Mouse (Mus musculus) T-helper 1 cell (primary cell): Measurements from ENCODE around the gene Zfp692.

Source experiments
- in situ Hi-C: fragments of 300-600 bp; cut with MboI, MseI; formaldehyde crosslinking; loops from one replicate; pipeline ENCODE4 v1.15.1; 2025; ENCODE audit warnings: high pct_unique_total_duplicates

The Zfp692 gene

GRCm38 (mm10) chr11:58307411-58308080, 677 bp downstream of the Zfp692 start:
- in situ Hi-C loops: no loop called here

- in situ Hi-C loops: no loop called here
These were observed 1.8 kb downstream of the Zfp692 start for GRCm38 (mm10) chr11:58308661-58309060.

DNA sequence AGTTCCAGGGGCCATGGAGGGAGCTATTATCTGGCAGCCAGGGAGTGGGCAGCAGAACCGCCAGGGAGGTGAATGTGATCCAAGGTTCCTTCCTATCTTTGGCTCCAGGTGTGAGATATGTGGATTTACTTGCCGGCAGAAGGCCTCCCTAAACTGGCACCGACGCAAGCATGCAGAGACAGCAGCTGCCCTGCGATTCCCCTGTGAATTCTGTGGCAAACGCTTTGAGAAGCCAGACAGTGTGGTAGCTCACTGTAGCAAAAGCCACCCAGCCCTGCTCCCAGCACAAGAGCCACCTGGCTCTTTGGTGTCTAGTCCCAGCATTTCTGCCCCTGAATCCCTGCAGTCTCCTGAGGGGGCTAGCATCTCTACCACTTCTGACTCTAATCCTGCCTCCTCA, 7.2 kb downstream of the Zfp692 start:
- in situ Hi-C loops: no loop called here

GRCm38 (mm10) chr11:58315536-58316168, 8.8 kb downstream of the Zfp692 start:
- in situ Hi-C loops: no loop called here

- in situ Hi-C loops: no loop called here
These were observed 9.5 kb downstream of the Zfp692 start for GRCm38 (mm10) chr11:58316344-58316743.

DNA sequence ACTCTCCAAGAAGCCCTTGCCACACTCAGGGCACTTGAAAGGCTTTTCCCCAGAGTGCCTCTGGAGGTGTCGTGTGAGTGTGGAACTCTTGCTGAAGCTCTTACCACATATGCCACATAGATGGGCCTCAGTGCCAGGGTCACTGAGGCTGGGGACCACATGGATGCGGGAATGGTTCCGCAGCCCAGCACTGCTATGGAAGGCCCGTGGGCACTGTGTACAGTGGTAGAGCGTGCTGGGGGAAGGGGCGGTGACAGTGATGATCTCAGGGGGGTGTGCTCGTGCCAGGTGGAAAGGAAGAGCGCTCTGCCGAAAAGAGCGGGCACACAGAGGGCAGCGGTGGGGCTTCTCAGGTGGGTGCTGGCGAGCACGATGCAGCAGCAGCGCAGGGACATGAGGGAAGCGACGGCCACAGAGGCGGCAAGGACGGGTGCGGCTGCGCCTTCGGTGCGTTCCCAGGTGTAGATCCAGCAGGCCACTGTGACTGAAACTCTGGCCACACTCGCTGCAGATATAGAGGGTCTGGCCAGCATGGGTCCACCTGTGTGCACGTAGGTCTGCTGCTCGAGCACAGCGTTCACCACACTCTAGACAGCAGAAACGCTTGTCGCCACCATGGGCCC, 10.0 kb downstream of the Zfp692 start:
- in situ Hi-C loops: no loop called here

DNA sequence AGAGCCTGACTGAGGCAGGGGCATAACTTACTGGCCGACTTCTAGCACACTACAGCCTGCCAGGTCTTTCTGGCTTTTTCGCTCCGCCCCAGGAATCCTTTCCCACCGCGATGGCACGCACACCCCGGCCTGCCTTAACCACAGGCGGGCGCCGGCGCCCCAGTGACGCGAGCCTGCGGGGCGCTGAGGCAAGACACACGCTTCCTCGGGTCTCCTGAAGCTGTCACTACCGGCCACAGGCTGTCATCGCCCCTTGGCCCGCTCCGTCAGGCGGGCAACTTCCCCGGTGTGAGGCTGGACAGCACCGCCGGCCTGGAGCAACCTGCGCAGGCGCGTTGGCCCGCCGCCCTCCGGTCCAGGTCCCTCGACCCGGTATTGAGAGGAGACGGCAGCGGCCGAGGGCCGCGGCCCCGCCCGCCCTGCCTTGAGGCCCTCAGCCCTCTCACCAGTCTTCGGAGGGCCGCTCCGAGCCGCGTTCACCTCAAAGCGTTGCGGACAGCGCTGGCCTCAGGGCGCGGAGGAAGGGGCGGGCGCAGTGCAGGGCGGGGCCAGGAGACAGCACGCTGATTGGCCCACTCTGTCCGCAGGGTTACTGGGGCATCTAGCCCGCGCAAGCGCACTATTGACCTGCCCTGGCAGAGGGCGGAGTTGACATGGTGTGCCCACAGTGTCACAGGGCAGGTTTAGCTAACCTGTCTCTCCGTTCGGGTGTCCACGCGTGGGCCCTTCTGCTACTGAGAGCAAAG, 16.1 kb downstream of the Zfp692 start:
- in situ Hi-C loops: no loop called here

- in situ Hi-C loops: no loop called here
These were observed 16.9 kb downstream of the Zfp692 start for GRCm38 (mm10) chr11:58323570-58324340.

- in situ Hi-C loops: no loop called here
These were observed 17.9 kb downstream of the Zfp692 start for GRCm38 (mm10) chr11:58324614-58325229.

GRCm38 (mm10) chr11:58326781-58327180, 19.9 kb downstream of the Zfp692 start:
- in situ Hi-C loops: no loop called here

DNA sequence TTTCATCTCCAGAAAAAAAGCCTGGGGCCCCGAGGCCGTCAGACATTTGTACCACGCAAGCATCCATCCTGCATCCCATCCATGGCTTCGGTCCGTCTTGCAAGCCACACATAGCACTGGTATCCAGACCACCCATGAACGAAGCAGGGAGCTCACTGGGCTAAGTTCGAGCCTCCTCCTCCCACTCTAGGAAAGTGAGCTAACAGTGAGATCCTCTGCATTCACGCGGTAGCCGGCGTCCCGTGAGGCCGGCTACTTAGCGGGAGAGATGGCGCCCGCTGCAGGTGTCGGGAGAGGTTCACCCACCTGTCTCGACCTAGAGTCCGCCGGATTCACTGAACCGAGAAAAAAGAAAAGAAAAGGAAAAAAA, 23.0 kb downstream of the Zfp692 start:
- in situ Hi-C loops: loop anchor here (10.0 kb wide), 1 partner anchor 755 kb away; no protein-coding TSS in a partner anchor

GRCm38 (mm10) chr11:58330276-58331148, 23.6 kb downstream of the Zfp692 start, which contains the start of the genes Zfp672 and Sh3bp5l:
Zfp672 (minus strand) TSS chr11:58330339.
Sh3bp5l (plus strand) TSS chr11:58330724.
- in situ Hi-C loops: loop anchor here (10.0 kb wide), 1 partner anchor 756 kb away; no protein-coding TSS in a partner anchor

- in situ Hi-C loops: loop anchor here (10.0 kb wide), 1 partner anchor 756 kb away; no protein-coding TSS in a partner anchor
These were observed 24.3 kb downstream of the Zfp692 start for GRCm38 (mm10) chr11:58331149-58331495.

GRCm38 (mm10) chr11:58331546-58331945, 24.7 kb downstream of the Zfp692 start:
- in situ Hi-C loops: loop anchor here (10.0 kb wide), 1 partner anchor 757 kb away; no protein-coding TSS in a partner anchor

- in situ Hi-C loops: loop anchor here (10.0 kb wide), 1 partner anchor 760 kb away; no protein-coding TSS in a partner anchor
These were observed 27.9 kb downstream of the Zfp692 start for GRCm38 (mm10) chr11:58334746-58335145.

DNA sequence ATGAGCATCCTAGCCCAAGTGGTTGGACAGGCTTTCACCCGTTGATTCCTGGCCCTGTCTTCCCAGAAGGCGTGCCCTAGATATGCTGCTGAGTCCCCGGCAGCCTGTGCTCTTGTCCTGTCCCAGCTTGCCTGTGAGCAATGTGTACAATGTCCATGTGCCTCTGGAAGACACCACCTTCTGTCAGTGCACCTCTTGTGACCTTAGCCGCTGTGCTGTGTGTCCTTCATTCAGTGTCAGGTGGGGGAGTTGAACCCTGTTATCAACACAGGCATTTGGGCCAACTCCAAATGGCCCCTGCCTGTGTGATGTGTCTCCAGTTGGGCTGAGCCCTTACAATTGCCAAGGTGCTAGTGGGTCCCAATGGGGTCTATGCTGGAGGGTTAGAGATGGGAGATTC, 39.9 kb downstream of the Zfp692 start:
- in situ Hi-C loops: no loop called here

GRCm38 (mm10) chr11:58350628-58351027, 43.8 kb downstream of the Zfp692 start:
- in situ Hi-C loops: no loop called here

DNA sequence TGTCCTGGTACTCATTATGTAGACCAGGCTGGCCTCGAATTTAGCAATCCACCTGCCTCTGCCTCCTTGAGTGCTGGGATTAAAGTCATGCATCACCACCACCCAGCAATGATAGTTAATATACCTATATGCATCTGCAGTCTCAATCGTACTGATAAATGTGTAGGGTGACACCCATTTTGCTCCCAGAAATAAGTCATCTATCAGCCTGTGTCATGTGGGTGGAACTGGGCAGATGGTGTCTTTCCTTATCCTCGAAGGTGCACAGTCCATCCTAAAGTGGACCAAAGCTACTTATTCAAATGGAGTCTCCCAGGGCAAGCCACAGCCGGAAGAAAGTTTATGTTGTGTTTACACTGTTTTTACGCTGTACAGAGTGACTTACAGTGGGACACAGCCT, 44.3 kb downstream of the Zfp692 start:
- in situ Hi-C loops: no loop called here

DNA sequence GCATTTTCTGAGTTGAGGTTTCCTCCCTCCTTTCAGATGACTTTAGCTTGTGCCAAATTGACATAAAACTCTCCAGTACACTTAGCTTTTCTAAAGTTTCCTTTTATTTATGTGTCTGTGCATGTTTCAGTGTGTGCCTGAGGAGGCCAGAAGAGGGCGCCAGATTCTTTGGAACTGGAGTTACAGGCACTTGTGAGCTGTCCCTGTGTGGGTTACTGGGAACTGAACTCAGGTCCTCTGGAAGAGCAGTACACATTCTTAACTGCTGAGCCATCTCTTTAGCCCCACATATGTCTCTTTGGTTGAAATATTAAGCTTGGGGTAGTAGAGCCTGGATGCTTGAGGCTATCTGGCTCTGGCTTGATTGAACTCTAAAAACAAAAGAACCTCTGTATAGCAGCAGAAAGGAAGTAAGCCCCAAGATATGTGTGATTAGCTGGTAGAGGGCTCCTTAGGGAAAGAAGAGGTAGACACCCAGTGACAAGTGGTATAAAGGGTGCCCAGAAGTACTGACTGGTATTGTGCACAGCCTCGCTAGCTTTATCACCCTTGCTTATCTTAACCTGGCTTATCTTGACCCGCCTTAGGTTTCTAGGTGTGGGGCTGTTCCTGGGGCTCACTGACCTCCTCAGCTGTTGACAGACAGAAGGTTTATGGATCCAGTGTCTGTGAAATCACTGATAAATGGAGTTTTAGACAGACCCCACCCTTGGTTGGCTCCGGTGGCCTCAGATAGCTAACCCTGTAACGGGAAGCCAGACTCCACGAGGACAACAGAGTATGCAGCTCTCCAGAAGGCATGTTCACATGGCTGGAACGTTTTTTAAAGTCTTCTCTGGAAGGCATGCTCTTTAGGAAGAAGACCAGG, 46.0 kb downstream of the Zfp692 start:
- in situ Hi-C loops: no loop called here
